Mouse (Mus musculus) C2C12 (cell line): ENCODE data around the gene Cplx3. TPM values are rescaled to one million over a fixed set of nuclear protein-coding genes. Genes with fewer than 3 reads are reported as not detected.

ENCODE experiments used
- H3K27me3 ChIP-seq: one replicate; pipeline ENCODE4 v1.6.1; 2011; ENCODE audit not compliant: control insufficient read depth, insufficient read depth, insufficient read length
- H3K36me3 ChIP-seq: one replicate; pipeline ENCODE4 v1.6.1; 2011; ENCODE audit not compliant: control insufficient read depth, insufficient read depth
- H3K4me3 ChIP-seq: one replicate; pipeline ENCODE4 v1.5.1; 2011; ENCODE audit warnings: mild to moderate bottlenecking, control low read depth; ENCODE audit not compliant: poor library complexity, insufficient read depth, severe bottlenecking
- H3K79me2 ChIP-seq: one replicate; pipeline ENCODE4 v1.6.1; 2011; ENCODE audit not compliant: control insufficient read depth, insufficient read depth
- H3K79me3 ChIP-seq: one replicate; pipeline ENCODE4 v1.6.1; 2011; ENCODE audit warnings: low read depth, control low read depth
- H3ac ChIP-seq: one replicate; pipeline ENCODE3; 2011; ENCODE audit warnings: low read depth; ENCODE audit not compliant: control insufficient read depth, insufficient read length
- CEBPB ChIP-seq: IDR thresholded peaks from one replicate; pipeline ENCODE4 v1.6.1; 2011; ENCODE audit warnings: low read depth, mild to moderate bottlenecking, control low read depth, moderate library complexity
- CTCF ChIP-seq: IDR thresholded peaks from one replicate; pipeline ENCODE4 v1.5.1; 2011; ENCODE audit not compliant: control insufficient read depth, insufficient read depth, insufficient read length
- FOSL1 ChIP-seq: IDR thresholded peaks from one replicate; pipeline ENCODE4 v1.8.0; 2011; ENCODE audit warnings: mild to moderate bottlenecking, low read length; ENCODE audit not compliant: poor library complexity, insufficient read depth, severe bottlenecking
- MAX ChIP-seq: IDR thresholded peaks from one replicate; pipeline ENCODE4 v1.6.1; 2011; ENCODE audit warnings: mild to moderate bottlenecking, control low read depth
- MYOD1 ChIP-seq: IDR thresholded peaks from one replicate; pipeline ENCODE4 v1.6.1; 2011; ENCODE audit warnings: low read depth; ENCODE audit not compliant: control insufficient read depth, insufficient read length
- MYOG ChIP-seq: IDR thresholded peaks from one replicate; pipeline ENCODE4 v1.6.1; 2011; ENCODE audit not compliant: control insufficient read depth, insufficient read length; ENCODE audit errors: extremely low read depth
- USF1 ChIP-seq: IDR thresholded peaks from one replicate; pipeline ENCODE4 v1.6.1; 2011; ENCODE audit warnings: low read depth, mild to moderate bottlenecking, control low read depth, moderate library complexity
- long read RNA-seq, 2 experiments: library from polyadenylated mRNA; unstranded; transcript quantifications; one replicate each; pipeline ENCODE4 v2.0.0; 2019 to 2020
- polyA plus RNA-seq: library from polyadenylated mRNA; unstranded; fragments of >200 nt; fragmentation: generic; extraction: Trizol; gene quantifications from one replicate; pipeline ENCODE4 v1.2.1, GENCODE M21; 2012; ENCODE audit warnings: missing spikeins

The Cplx3 gene
- polyA plus RNA-seq, result 0.06 TPM
- long read RNA-seq, experiment 1, partial matches to known transcripts, result 0 of 1 reads
- long read RNA-seq, experiment 1, other reads (novel, unspliced or antisense), result 0 of 1 reads
- long read RNA-seq, experiment 2, result 0 reads

DNA sequence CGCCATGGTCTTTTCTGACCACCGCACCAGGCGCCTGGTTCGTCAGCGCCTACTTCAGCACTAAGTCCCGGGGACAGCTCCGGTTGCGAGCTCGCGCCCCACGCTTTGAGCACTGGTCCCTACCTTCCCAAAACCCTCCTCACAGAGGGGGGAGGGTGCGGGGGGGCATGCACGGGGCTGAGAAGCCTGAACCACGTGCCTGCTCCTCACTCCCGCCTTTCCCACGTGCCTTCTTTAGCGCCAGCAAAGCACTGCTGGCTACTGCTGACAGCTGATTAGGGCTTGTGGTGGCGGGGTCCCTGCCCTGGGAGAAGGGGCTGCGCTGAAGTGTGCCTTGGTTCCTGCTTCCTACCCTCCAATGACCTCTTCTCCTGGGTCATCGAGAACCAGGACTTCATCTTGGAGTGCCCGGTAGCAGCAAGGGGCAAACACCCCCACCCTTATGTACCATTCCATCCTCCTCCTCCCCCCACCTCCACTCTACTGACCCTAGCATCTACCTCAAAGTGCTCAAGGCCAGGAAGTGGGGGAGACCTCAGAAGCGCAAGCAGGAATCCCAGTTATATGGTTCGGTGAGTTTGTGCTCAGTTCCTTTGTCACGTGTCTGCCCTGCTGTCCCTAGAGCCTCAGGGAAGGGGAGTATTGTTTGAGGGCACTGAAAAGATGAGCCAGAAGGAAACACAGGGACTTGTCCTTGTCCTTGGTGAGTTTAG is at the start of gene Cplx3:
Gene Cplx3, minus strand, starts transcription at position 143 of the 713 bp plus-strand sequence.
- Histone ChIP-seq H3K79me2 (peaks cover 8% of the 10 kb centered on the region), H3K79me3 (no peaks in the 10 kb centered on the region), H3K27me3 (no peaks in the 10 kb centered on the region), H3K36me3 (peaks cover 3% of the 10 kb centered on the region), H3K4me3 (no peak within 1 kb of the TSS), H3ac (no peak within 1 kb of the TSS)
- no peak for TF ChIP-seq USF1
- no peak for TF ChIP-seq CTCF
- no peak for TF ChIP-seq CEBPB
- TF ChIP-seq MYOG, result no peak

DNA sequence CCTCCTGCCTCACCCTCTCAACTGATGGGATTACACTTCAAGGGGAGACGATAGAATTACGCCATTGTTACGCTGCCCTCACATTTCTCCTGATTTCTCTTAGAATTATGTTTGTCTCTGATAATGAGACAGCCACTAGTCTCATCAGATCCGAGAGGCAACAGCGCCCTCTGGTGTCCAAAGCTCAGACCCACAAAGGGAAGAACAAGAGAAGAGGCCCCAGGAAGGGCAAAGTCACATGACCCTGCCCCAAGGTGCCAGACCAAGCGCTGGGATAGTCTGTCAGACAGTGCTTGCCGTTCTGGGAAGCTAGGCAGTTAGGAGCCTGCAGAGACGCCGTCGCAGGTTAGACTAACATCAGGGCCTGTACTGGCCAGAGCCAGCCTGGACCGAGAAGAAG is 49.7 kb upstream of the Cplx3 start:
- H3K27me3 ChIP-seq, result no peaks in the 10 kb centered on the region
- H3K79me2 ChIP-seq, result no peaks in the 10 kb centered on the region
- no peaks in the 10 kb centered on the region for H3K36me3 ChIP-seq
- no peaks in the 10 kb centered on the region for H3K79me3 ChIP-seq
- H3ac ChIP-seq, result peak overlapping the region; percentile 10
- TF ChIP-seq USF1, result peak; percentile 96
- TF ChIP-seq MAX, result no peak
- H3K4me3 ChIP-seq, result no peak overlapping the region

GRCm38 (mm10) chr9:57654966-57655365 is 48.9 kb upstream of the Cplx3 start:
- TF ChIP-seq MAX, result no peak
- TF ChIP-seq MYOG, result no peak
- TF ChIP-seq CEBPB, result no peak
- no peak for TF ChIP-seq MYOD1
- TF ChIP-seq FOSL1, result no peak
- no peak for TF ChIP-seq USF1
- no peak for TF ChIP-seq CTCF
- Histone ChIP-seq H3ac (no peak overlapping the region), H3K4me3 (no peak overlapping the region), H3K36me3 (no peaks in the 10 kb centered on the region), H3K79me3 (no peaks in the 10 kb centered on the region), H3K79me2 (no peaks in the 10 kb centered on the region), H3K27me3 (no peaks in the 10 kb centered on the region)

GRCm38 (mm10) chr9:57653283-57653682 is 47.2 kb upstream of the Cplx3 start, which contains the start of gene Csk:
TSS of gene Csk (minus strand) at chr9:57653631.
- Histone ChIP-seq H3K36me3 (no peaks in the 10 kb centered on the region), H3K4me3 (no peak within 1 kb of the TSS), H3K79me2 (no peaks in the 10 kb centered on the region), H3K27me3 (no peaks in the 10 kb centered on the region), H3ac (no peak within 1 kb of the TSS), H3K79me3 (no peaks in the 10 kb centered on the region)
- no peak for TF ChIP-seq FOSL1
- no peak for TF ChIP-seq MYOG
- TF ChIP-seq MAX, result no peak
- TF ChIP-seq CTCF, result no peak
- TF ChIP-seq USF1, result no peak
- no peak for TF ChIP-seq CEBPB
- TF ChIP-seq MYOD1, result no peak

GRCm38 (mm10) chr9:57652855-57653254 is 46.8 kb upstream of the Cplx3 start:
- TF ChIP-seq CTCF, result no peak
- no peak for TF ChIP-seq MAX
- no peak for TF ChIP-seq CEBPB
- no peak for TF ChIP-seq USF1
- no peak for TF ChIP-seq MYOD1
- no peak for TF ChIP-seq FOSL1
- TF ChIP-seq MYOG, result no peak
- no peaks in the 10 kb centered on the region for H3K79me3 ChIP-seq
- H3K27me3 ChIP-seq, result no peaks in the 10 kb centered on the region
- H3ac ChIP-seq, result no peak overlapping the region
- H3K36me3 ChIP-seq, result no peaks in the 10 kb centered on the region
- H3K4me3 ChIP-seq, result no peak overlapping the region
- H3K79me2 ChIP-seq, result no peaks in the 10 kb centered on the region

GRCm38 (mm10) chr9:57652351-57652750 is 46.3 kb upstream of the Cplx3 start:
- H3K4me3 ChIP-seq, result no peak overlapping the region
- TF ChIP-seq MYOD1 (no peak), CEBPB (no peak), CTCF (no peak), MYOG (no peak), FOSL1 (no peak), MAX (no peak), USF1 (no peak)
- no peaks in the 10 kb centered on the region for H3K79me2 ChIP-seq
- no peak overlapping the region for H3ac ChIP-seq
- H3K36me3 ChIP-seq, result no peaks in the 10 kb centered on the region
- H3K79me3 ChIP-seq, result no peaks in the 10 kb centered on the region
- no peaks in the 10 kb centered on the region for H3K27me3 ChIP-seq
